Mouse (Mus musculus) thymus, postnatal 14 days (tissue): ENCODE measurements around the gene Olfr432.
"Not testable (repeated sequence)": the region's sequence is repeated elsewhere in the genome, so short reads cannot be mapped to it uniquely, and the experiment has no call there.

Experiments
- DNase-seq: peaks from one replicate; pipeline ENCODE4 v3.0.0; 2021

Gene Olfr432

GRCm38 (mm10) chr1:174048893-174049292 is at the start of gene Olfr432:
Gene Olfr432 (plus strand): TSS chr1:174049205.
- no peak for DNase-seq

- not testable (repeated sequence) for DNase-seq
Measured at GRCm38 (mm10) chr1:174004352-174005109, 44.5 kb upstream of the Olfr432 start.

- not testable (repeated sequence) for DNase-seq
Measured at GRCm38 (mm10) chr1:174007050-174007449, 42.0 kb upstream of the Olfr432 start.

GRCm38 (mm10) chr1:174031698-174032097 is 17.3 kb upstream of the Olfr432 start, which contains the start of gene Ifi205:
Gene Ifi205 (minus strand): TSS chr1:174031810.
- no peak for DNase-seq

GRCm38 (mm10) chr1:174035841-174036240 is 13.2 kb upstream of the Olfr432 start:
- no peak for DNase-seq

GRCm38 (mm10) chr1:174038480-174038879 is 10.5 kb upstream of the Olfr432 start:
- DNase-seq, result no peak

- peak; percentile 22 for DNase-seq
Measured at GRCm38 (mm10) chr1:174040523-174041177, 8.4 kb upstream of the Olfr432 start, which contains the start of gene Olfr433. Gene Olfr433 (plus strand): TSS chr1:174040705.

- DNase-seq, result not testable (repeated sequence)
Measured at GRCm38 (mm10) chr1:174042091-174042884, 6.7 kb upstream of the Olfr432 start.

- DNase-seq, result no peak
Measured at GRCm38 (mm10) chr1:174044431-174044830, 4.6 kb upstream of the Olfr432 start.

- DNase-seq, result not testable (repeated sequence)
Measured at GRCm38 (mm10) chr1:174048227-174048626, 778 bp upstream of the Olfr432 start.

GRCm38 (mm10) chr1:174049357-174049756 is 352 bp downstream of the Olfr432 start:
- not testable (repeated sequence) for DNase-seq

- DNase-seq, result no peak
Measured at GRCm38 (mm10) chr1:174050532-174050931, 1.5 kb downstream of the Olfr432 start.

- no peak for DNase-seq
Measured at GRCm38 (mm10) chr1:174051515-174051914, 2.5 kb downstream of the Olfr432 start.

- no peak for DNase-seq
Measured at GRCm38 (mm10) chr1:174051931-174052536, 3.0 kb downstream of the Olfr432 start.

- no peak for DNase-seq
Measured at GRCm38 (mm10) chr1:174052981-174053380, 4.0 kb downstream of the Olfr432 start.

- no peak for DNase-seq
Measured at GRCm38 (mm10) chr1:174055248-174055647, 6.2 kb downstream of the Olfr432 start.

GRCm38 (mm10) chr1:174066305-174066704 is 17.3 kb downstream of the Olfr432 start, which contains the start of gene Olfr430:
Gene Olfr430 (plus strand): TSS chr1:174066605.
- no peak for DNase-seq

- DNase-seq, result no peak
Measured at GRCm38 (mm10) chr1:174084031-174084430, 35.0 kb downstream of the Olfr432 start, which contains the start of gene Olfr429. Gene Olfr429 (plus strand): TSS chr1:174084331.

- no peak for DNase-seq
Measured at GRCm38 (mm10) chr1:174096591-174096990, 47.6 kb downstream of the Olfr432 start, which contains the start of gene Olfr427. Gene Olfr427 (plus strand): TSS chr1:174096891.

GRCm38 (mm10) chr1:174103735-174104134 is 54.7 kb downstream of the Olfr432 start:
- DNase-seq, result no peak
